Mouse (Mus musculus) forebrain, embryonic 12.5 days (tissue): Measurements from ENCODE around the gene Selplg. TPM values are rescaled to one million over a fixed set of nuclear protein-coding genes. Genes with fewer than 3 reads are reported as not detected.

ENCODE experiments used
- ATAC-seq: fragments of 200-750 bp; cut with Nextera tagmentation; 2 replicates; pipeline ENCODE4 v1.8.0; 2017; ENCODE audit warnings: moderate TSS enrichment; ENCODE audit not compliant: low FRiP score
- H3K27ac ChIP-seq: fragments of 300-500 bp; sonication (generic); 2 replicates; pipeline ENCODE4 v1.5.1; 2016; ENCODE audit warnings: mild to moderate bottlenecking
- H3K27me3 ChIP-seq: fragments of 300-500 bp; sonication (generic); 2 replicates; pipeline ENCODE4 v1.6.1; 2016; ENCODE audit warnings: mild to moderate bottlenecking
- H3K36me3 ChIP-seq: fragments of 300-500 bp; sonication (generic); replicated peaks from 2 replicates; pipeline ENCODE4 v1.6.1; 2016; ENCODE audit warnings: mild to moderate bottlenecking
- H3K4me1 ChIP-seq: fragments of 300-500 bp; sonication (generic); 2 replicates; pipeline ENCODE4 v1.6.1; 2016
- H3K4me2 ChIP-seq: fragments of 300-500 bp; sonication (generic); 2 replicates; pipeline ENCODE4 v1.6.1; 2016; ENCODE audit warnings: mild to moderate bottlenecking, moderate library complexity
- H3K4me3 ChIP-seq: fragments of 300-500 bp; sonication (generic); replicated peaks from 2 replicates; pipeline ENCODE4 v1.5.1; 2016; ENCODE audit warnings: mild to moderate bottlenecking
- H3K9ac ChIP-seq: fragments of 300-500 bp; sonication (generic); 2 replicates; pipeline ENCODE4 v1.6.1; 2016; ENCODE audit warnings: mild to moderate bottlenecking
- H3K9me3 ChIP-seq: fragments of 300-500 bp; sonication (generic); 2 replicates; pipeline ENCODE4 v1.6.1; 2016
- WGBS: fragments of 180-500 bp; shearing (Covaris S2); methylation state at CpG from one replicate; pipeline ENCODE4 v1.1.7; 2016; 5-methylcytosine and 5-hydroxymethylcytosine counted together
- polyA plus RNA-seq: library from polyadenylated mRNA; unstranded; fragments of >200 nt; fragmentation: Nextera tagmentation; extraction: Ambion mirVana; gene quantifications from 2 replicates; pipeline ENCODE4 v1.2.1, GENCODE M21; 2016

The Selplg gene
- polyA plus RNA-seq, 1 experiment from 2014 or later: 0.82 TPM

- Histone ChIP-seq H3K4me2 (no peak overlapping the region), H3K27me3 (no peaks in the 10 kb centered on the region), H3K4me3 (no peak overlapping the region), H3K9me3 (no peaks in the 10 kb centered on the region), H3K9ac (no peak overlapping the region), H3K27ac (no peak overlapping the region), H3K4me1 (peaks cover 46% of the 10 kb centered on the region), H3K36me3 (peaks cover 51% of the 10 kb centered on the region)
- 91% methylated on average over 6 of the region's 6 CpGs for WGBS
- no peak for ATAC-seq
These were observed 32.5 kb upstream of the Selplg start for GRCm38 (mm10) chr5:113864992-113865391.

- Histone ChIP-seq H3K27me3 (no peaks in the 10 kb centered on the region), H3K9ac (no peak overlapping the region), H3K4me3 (no peak overlapping the region), H3K27ac (peak overlapping the region; percentile 75; the same call in 1 of the 2 replicates), H3K4me2 (no peak overlapping the region), H3K36me3 (peaks cover 51% of the 10 kb centered on the region), H3K4me1 (peaks cover 44% of the 10 kb centered on the region), H3K9me3 (no peaks in the 10 kb centered on the region)
- no peak for ATAC-seq
- WGBS: 95% methylated on average over 12 of the region's 12 CpGs
These were observed 31.6 kb upstream of the Selplg start for GRCm38 (mm10) chr5:113863994-113864393.

GRCm38 (mm10) chr5:113862418-113862817 lies 30.0 kb upstream of the Selplg start:
- H3K9ac ChIP-seq: no peak overlapping the region
- peak overlapping the region; percentile 75 for H3K27ac ChIP-seq
- peaks cover 51% of the 10 kb centered on the region for H3K36me3 ChIP-seq
- H3K27me3 ChIP-seq: no peaks in the 10 kb centered on the region
- WGBS: 91% methylated on average over 4 of the region's 4 CpGs
- H3K4me2 ChIP-seq: no peak overlapping the region
- no peaks in the 10 kb centered on the region for H3K9me3 ChIP-seq
- no peak overlapping the region for H3K4me3 ChIP-seq
- ATAC-seq: no peak
- peaks cover 42% of the 10 kb centered on the region for H3K4me1 ChIP-seq

GRCm38 (mm10) chr5:113861294-113861693 lies 28.9 kb upstream of the Selplg start:
- H3K27ac ChIP-seq: no peak overlapping the region
- no peak overlapping the region for H3K4me2 ChIP-seq
- 96% methylated on average over 8 of the region's 8 CpGs for WGBS
- peaks cover 47% of the 10 kb centered on the region for H3K4me1 ChIP-seq
- H3K9ac ChIP-seq: no peak overlapping the region
- no peak overlapping the region for H3K4me3 ChIP-seq
- peaks cover 50% of the 10 kb centered on the region for H3K36me3 ChIP-seq
- ATAC-seq: no peak
- H3K9me3 ChIP-seq: no peaks in the 10 kb centered on the region
- no peaks in the 10 kb centered on the region for H3K27me3 ChIP-seq

GRCm38 (mm10) chr5:113858971-113859370 lies 26.5 kb upstream of the Selplg start:
- H3K4me1 ChIP-seq: peaks cover 59% of the 10 kb centered on the region
- no peak for ATAC-seq

GRCm38 (mm10) chr5:113858550-113858949 lies 26.1 kb upstream of the Selplg start:
- Histone ChIP-seq H3K36me3 (peaks cover 25% of the 10 kb centered on the region), H3K27me3 (no peaks in the 10 kb centered on the region), H3K9ac (no peak overlapping the region), H3K4me1 (peaks cover 56% of the 10 kb centered on the region), H3K27ac (no peak overlapping the region), H3K4me2 (no peak overlapping the region), H3K9me3 (no peaks in the 10 kb centered on the region), H3K4me3 (no peak overlapping the region)
- WGBS: 84% methylated on average over 10 of the region's 10 CpGs
- no peak for ATAC-seq

More at GRCm38 (mm10) chr5:113858971-113859370, 26.5 kb upstream of the Selplg start:
- H3K4me3 ChIP-seq: no peak overlapping the region
- no peak overlapping the region for H3K27ac ChIP-seq
- H3K9me3 ChIP-seq: no peaks in the 10 kb centered on the region
- no peak overlapping the region for H3K4me2 ChIP-seq
- peaks cover 30% of the 10 kb centered on the region for H3K36me3 ChIP-seq
- no peak overlapping the region for H3K9ac ChIP-seq
- 66% methylated on average over 5 of the region's 5 CpGs for WGBS
- H3K27me3 ChIP-seq: no peaks in the 10 kb centered on the region

- WGBS: 77% methylated on average over 8 of the region's 8 CpGs
- peak overlapping the region; percentile 85 for H3K27ac ChIP-seq
- peaks cover 49% of the 10 kb centered on the region for H3K4me1 ChIP-seq
- no peak overlapping the region for H3K4me3 ChIP-seq
- H3K36me3 ChIP-seq: peaks cover 23% of the 10 kb centered on the region
- no peaks in the 10 kb centered on the region for H3K27me3 ChIP-seq
- no peak overlapping the region for H3K4me2 ChIP-seq
- H3K9me3 ChIP-seq: no peaks in the 10 kb centered on the region
- peak overlapping the region; percentile 29; the same call in 1 of the 2 replicates for H3K9ac ChIP-seq
- no peak for ATAC-seq
These were observed 25.2 kb upstream of the Selplg start for GRCm38 (mm10) chr5:113857631-113858030.

- Histone ChIP-seq H3K27me3 (no peaks in the 10 kb centered on the region), H3K36me3 (peaks cover 22% of the 10 kb centered on the region), H3K4me1 (peaks cover 45% of the 10 kb centered on the region), H3K9ac (0 out of 2 replicates have a peak overlapping the region, but pooled peaks have one; percentile 5), H3K27ac (peak overlapping the region; percentile 85), H3K4me2 (no peak overlapping the region), H3K9me3 (no peaks in the 10 kb centered on the region), H3K4me3 (no peak overlapping the region)
- 77% methylated on average over 7 of the region's 7 CpGs for WGBS
- ATAC-seq: no peak
These were observed 24.2 kb upstream of the Selplg start for GRCm38 (mm10) chr5:113856631-113857030.

GRCm38 (mm10) chr5:113855696-113856095 lies 23.3 kb upstream of the Selplg start:
- Histone ChIP-seq H3K9me3 (no peaks in the 10 kb centered on the region), H3K4me1 (peaks cover 45% of the 10 kb centered on the region), H3K4me3 (no peak overlapping the region), H3K27ac (peak overlapping the region; percentile 85), H3K36me3 (peaks cover 24% of the 10 kb centered on the region), H3K4me2 (peak overlapping the region; percentile 24; the same call in 1 of the 2 replicates), H3K9ac (peak overlapping the region; percentile 5; the same call in 1 of the 2 replicates), H3K27me3 (no peaks in the 10 kb centered on the region)
- ATAC-seq: peak; percentile 57
- 34% methylated on average over 3 of the region's 3 CpGs for WGBS

GRCm38 (mm10) chr5:113855117-113855516 lies 22.7 kb upstream of the Selplg start:
- peaks cover 25% of the 10 kb centered on the region for H3K36me3 ChIP-seq
- peak overlapping the region; percentile 85 for H3K27ac ChIP-seq
- H3K4me3 ChIP-seq: no peak overlapping the region
- WGBS: 90% methylated on average over 10 of the region's 10 CpGs
- H3K4me1 ChIP-seq: peaks cover 45% of the 10 kb centered on the region
- H3K4me2 ChIP-seq: no peak overlapping the region
- 0 out of 2 replicates have a peak, but pooled peaks have one; percentile 4 for ATAC-seq
- H3K9me3 ChIP-seq: no peaks in the 10 kb centered on the region
- H3K27me3 ChIP-seq: no peaks in the 10 kb centered on the region
- H3K9ac ChIP-seq: no peak overlapping the region; the same call in 1 of the 2 replicates

GRCm38 (mm10) chr5:113854494-113854893 lies 22.1 kb upstream of the Selplg start:
- Histone ChIP-seq H3K9ac (no peak overlapping the region), H3K27ac (no peak overlapping the region), H3K4me3 (no peak overlapping the region), H3K27me3 (no peaks in the 10 kb centered on the region), H3K4me2 (no peak overlapping the region), H3K36me3 (peaks cover 31% of the 10 kb centered on the region), H3K9me3 (no peaks in the 10 kb centered on the region), H3K4me1 (peaks cover 42% of the 10 kb centered on the region)
- peak; percentile 56; the same call in 1 of the 2 replicates for ATAC-seq
- 48% methylated on average over 14 of the region's 14 CpGs for WGBS

- Histone ChIP-seq H3K4me2 (no peak overlapping the region), H3K4me3 (no peak overlapping the region), H3K27ac (peak overlapping the region; percentile 53; the same call in 1 of the 2 replicates), H3K9me3 (no peaks in the 10 kb centered on the region), H3K36me3 (peaks cover 40% of the 10 kb centered on the region), H3K4me1 (peaks cover 34% of the 10 kb centered on the region), H3K9ac (no peak overlapping the region), H3K27me3 (no peaks in the 10 kb centered on the region)
- 87% methylated on average over 10 of the region's 10 CpGs for WGBS
- ATAC-seq: no peak
These were observed 21.1 kb upstream of the Selplg start for GRCm38 (mm10) chr5:113853541-113853940.

- no peak overlapping the region for H3K9ac ChIP-seq
These were observed 20.0 kb upstream of the Selplg start for GRCm38 (mm10) chr5:113852463-113852862.

More at GRCm38 (mm10) chr5:113852463-113852862, 20.0 kb upstream of the Selplg start:
- ATAC-seq: no peak
- no peak overlapping the region for H3K4me3 ChIP-seq
- H3K27me3 ChIP-seq: no peaks in the 10 kb centered on the region
- 94% methylated on average over 7 of the region's 7 CpGs for WGBS
- H3K27ac ChIP-seq: no peak overlapping the region
- H3K4me1 ChIP-seq: peaks cover 28% of the 10 kb centered on the region
- no peaks in the 10 kb centered on the region for H3K9me3 ChIP-seq
- H3K36me3 ChIP-seq: peaks cover 50% of the 10 kb centered on the region
- H3K4me2 ChIP-seq: no peak overlapping the region
